Mouse (Mus musculus) left cerebral cortex, adult 8-10 months (tissue): ENCODE results near the gene Paip2b. TPM values are rescaled to one million over a fixed set of nuclear protein-coding genes. Genes with fewer than 3 reads are reported as not detected.
"Not testable (repeated sequence)": the region's sequence is repeated elsewhere in the genome, so short reads cannot be mapped to it uniquely, and the experiment has no call there.

Source experiments
- DNase-seq, 2 experiments: peaks; one replicate each; pipeline ENCODE4 v3.0.0; 2022; ENCODE audit warnings: low spot score in 2 of 2
- total RNA-seq, 4 experiments: library from RNA; stranded (reverse); gene quantifications; 2 replicates each; pipeline ENCODE4 v1.2.4; 2022

The Paip2b gene
- total RNA-seq = 10 to 100 TPM; 57.6 to 68.0 (median 64.7) TPM

GRCm38 (mm10) chr6:83831606-83832123 lies at the start of gene Paip2b:
TSS of gene Paip2b (minus strand) at chr6:83831741.
- peak; percentile 97 to 99 for DNase-seq

GRCm38 (mm10) chr6:83879815-83880214 lies 48.3 kb upstream of the Paip2b start:
- no peak for DNase-seq

GRCm38 (mm10) chr6:83867598-83868585 lies 36.4 kb upstream of the Paip2b start:
- DNase-seq = peak; percentile 28 to 64

- DNase-seq = peak; percentile 90 to 95
Measured at GRCm38 (mm10) chr6:83866954-83867597, 35.5 kb upstream of the Paip2b start, which contains the start of gene Zfp638. TSS of gene Zfp638 (plus strand) at chr6:83867109.

- DNase-seq = no peak
Measured at GRCm38 (mm10) chr6:83866423-83866822, 34.9 kb upstream of the Paip2b start.

- no peak for DNase-seq
Measured at GRCm38 (mm10) chr6:83863538-83863937, 32.0 kb upstream of the Paip2b start.

GRCm38 (mm10) chr6:83860033-83860432 lies 28.5 kb upstream of the Paip2b start:
- DNase-seq = no peak

- peak in 1 of 2 experiments; percentile 27 for DNase-seq
Measured at GRCm38 (mm10) chr6:83857476-83857875, 25.9 kb upstream of the Paip2b start.

GRCm38 (mm10) chr6:83849446-83849845 lies 17.9 kb upstream of the Paip2b start:
- DNase-seq = no peak

- no peak for DNase-seq
Measured at GRCm38 (mm10) chr6:83846141-83846540, 14.6 kb upstream of the Paip2b start.

- no peak for DNase-seq
Measured at GRCm38 (mm10) chr6:83844913-83845312, 13.4 kb upstream of the Paip2b start.

- no peak for DNase-seq
Measured at GRCm38 (mm10) chr6:83840086-83840485, 8.5 kb upstream of the Paip2b start.

- no peak for DNase-seq
Measured at GRCm38 (mm10) chr6:83838046-83838445, 6.5 kb upstream of the Paip2b start.

- DNase-seq = no peak
Measured at GRCm38 (mm10) chr6:83836826-83837225, 5.3 kb upstream of the Paip2b start.

- DNase-seq = not testable (repeated sequence)
Measured at GRCm38 (mm10) chr6:83832393-83832792, 852 bp upstream of the Paip2b start.

- DNase-seq = no peak
Measured at GRCm38 (mm10) chr6:83830941-83831605, 468 bp downstream of the Paip2b start.

GRCm38 (mm10) chr6:83821856-83822255 lies 9.7 kb downstream of the Paip2b start:
- DNase-seq = no peak

- DNase-seq = no peak
Measured at GRCm38 (mm10) chr6:83820727-83821515, 10.6 kb downstream of the Paip2b start.

GRCm38 (mm10) chr6:83818996-83819395 lies 12.5 kb downstream of the Paip2b start:
- no peak for DNase-seq

- DNase-seq = no peak
Measured at GRCm38 (mm10) chr6:83815801-83816200, 15.7 kb downstream of the Paip2b start.

- DNase-seq = no peak
Measured at GRCm38 (mm10) chr6:83802846-83803245, 28.7 kb downstream of the Paip2b start.
